Mouse (Mus musculus) left cerebral cortex, adult 9 months (tissue): ENCODE measurements around the gene Myl12a.
"Not testable (repeated sequence)": the region's sequence is repeated elsewhere in the genome, so short reads cannot be mapped to it uniquely, and the experiment has no call there.

ENCODE experiments used
- DNase-seq, 2 experiments: peaks; one replicate each; pipeline ENCODE4 v3.0.0; 2022; ENCODE audit warnings: low spot score in 2 of 2

Myl12a gene

DNA sequence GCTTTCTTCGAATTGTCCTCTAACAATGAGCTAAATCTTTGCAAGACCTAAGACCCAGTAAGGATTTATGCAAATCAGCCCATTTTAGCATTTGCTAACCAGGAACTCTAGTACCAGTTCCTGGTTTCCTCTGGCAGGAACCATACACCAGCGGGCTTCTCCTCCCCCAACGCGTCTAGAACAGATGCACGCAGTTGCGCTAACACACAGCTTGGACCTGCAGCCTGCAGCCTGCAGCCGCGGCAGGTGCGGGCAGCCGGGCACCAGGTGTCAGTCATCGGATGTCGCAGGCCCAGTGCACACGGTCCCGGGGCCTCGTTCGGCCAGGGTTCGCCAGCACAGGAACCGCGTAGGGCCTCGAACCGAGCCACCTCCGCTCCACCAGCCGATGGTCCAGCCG lies 12.7 kb downstream of the Myl12a start:
- peak in 1 of 2 experiments; percentile 33 for DNase-seq

GRCm38 (mm10) chr17:70989430-70989829 lies 13.2 kb downstream of the Myl12a start:
- no peak for DNase-seq

DNA sequence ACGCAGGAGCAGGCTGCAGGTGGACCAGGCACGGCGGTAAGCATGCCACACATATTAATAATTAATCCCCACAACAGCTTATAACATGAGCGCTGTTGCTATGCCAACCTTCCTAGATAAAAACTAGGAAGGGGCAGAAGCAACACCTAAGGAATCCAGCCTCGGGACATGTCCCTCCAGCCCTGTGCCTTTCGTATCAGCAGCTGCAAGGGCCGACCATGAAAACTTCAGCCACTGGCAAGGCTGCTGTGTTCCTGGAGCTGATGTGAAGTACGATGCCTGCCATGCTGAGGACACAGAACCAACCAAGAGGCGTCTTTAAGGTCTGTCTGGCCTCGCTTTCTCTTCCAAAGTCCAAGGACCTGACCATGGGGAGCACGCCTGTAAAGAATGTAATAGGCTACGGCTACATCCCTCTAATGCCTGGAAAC lies 14.3 kb downstream of the Myl12a start:
- DNase-seq: no peak

DNA sequence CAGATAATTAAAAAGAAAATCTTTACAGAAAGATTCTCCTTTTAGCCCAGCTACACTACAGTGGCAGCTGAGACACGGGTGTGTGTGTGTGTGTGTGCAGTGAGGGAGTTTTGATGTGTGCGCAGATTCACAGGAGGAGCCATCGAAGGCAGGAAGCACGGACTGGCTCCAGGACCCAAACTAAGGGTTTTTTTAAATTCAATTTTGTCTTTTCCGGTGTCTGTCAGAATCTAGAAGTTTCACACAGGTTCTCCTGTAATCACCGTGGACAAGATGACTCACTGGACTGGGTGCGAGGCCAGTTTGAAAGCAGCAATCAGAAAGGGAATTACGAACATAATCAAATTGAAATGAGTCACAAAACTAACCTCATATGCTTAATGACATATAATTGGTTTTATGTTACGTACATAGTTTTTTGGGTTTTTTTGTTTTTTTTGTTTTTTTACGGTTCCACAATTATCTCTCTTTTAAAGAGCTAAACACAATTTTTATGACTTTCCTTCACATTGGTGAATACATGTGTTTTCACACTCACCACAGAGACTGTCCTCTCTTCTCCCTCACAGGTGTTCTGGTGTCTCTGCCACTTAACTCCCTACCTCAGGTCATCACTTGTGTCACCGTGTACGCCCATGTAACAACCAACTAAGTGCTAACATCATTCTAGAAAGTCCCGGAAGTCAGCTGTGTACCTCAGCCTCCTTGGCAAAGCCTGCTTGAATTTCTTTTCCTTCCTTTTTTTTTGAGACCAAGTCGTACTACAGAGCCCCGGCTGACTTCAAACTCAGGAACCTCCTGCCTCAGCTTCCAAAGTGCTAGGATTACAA lies 15.6 kb downstream of the Myl12a start:
- no peak for DNase-seq

DNA sequence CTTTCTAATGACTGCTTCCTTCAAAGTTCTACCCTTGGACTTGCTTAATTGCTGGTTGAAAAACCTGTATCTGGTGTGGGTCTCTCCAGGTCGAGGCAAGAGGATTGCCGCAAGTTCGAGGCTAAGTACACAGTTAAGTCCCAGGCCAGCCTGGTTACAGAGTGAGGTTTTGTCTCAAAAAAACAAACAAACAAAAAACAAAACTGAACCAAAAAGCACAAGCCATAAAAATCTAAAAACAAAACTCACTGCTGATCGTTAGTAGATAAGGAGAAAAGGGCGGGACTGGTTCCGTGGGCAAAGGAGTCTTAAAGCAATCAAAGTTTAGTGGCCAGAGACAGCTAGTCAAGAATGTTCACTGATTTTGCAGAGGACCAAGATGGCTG lies 16.3 kb downstream of the Myl12a start:
- DNase-seq: no peak

DNA sequence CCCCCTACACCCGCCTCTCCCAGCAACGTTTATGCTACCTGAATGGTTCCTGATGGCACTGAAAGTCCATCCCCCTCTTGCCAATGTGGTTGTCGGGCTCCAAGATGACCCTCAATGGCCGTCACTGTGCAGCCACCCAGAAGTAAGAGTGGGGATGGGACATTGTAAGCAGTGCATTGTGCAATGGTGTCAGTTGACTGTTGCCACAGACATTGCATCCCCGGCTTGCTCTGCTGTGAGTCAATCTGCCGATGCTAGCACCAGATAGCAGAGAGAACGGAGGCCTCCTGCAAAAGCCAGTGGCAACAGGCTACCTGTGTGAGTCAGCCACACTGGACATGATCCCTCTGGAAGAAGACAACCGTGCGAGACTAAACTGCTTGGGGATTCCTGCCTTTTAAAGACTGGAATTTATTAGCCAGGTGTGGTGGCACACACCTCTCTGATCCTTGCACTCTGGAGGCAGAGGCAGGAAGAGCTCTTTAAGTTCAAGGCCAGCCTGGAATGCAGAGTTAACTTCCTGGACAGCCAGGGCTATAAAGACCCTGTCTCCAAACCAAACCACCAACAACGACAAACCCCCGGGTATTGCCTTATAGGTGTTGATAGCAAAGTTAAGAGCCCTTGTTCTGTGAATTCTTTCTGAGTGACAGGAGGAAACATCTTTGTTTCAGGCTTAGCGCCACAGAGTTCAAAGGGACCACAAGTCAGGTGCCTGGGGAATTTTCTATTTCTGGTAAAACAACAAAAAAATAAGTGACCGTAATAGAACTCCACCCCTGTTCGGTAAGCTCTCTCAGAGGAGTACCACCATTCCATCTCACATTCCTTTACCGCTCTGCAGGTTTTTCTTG lies 16.9 kb downstream of the Myl12a start:
- no peak for DNase-seq

- DNase-seq: no peak
These were observed 23.1 kb downstream of the Myl12a start for GRCm38 (mm10) chr17:70979345-70980223.

DNA sequence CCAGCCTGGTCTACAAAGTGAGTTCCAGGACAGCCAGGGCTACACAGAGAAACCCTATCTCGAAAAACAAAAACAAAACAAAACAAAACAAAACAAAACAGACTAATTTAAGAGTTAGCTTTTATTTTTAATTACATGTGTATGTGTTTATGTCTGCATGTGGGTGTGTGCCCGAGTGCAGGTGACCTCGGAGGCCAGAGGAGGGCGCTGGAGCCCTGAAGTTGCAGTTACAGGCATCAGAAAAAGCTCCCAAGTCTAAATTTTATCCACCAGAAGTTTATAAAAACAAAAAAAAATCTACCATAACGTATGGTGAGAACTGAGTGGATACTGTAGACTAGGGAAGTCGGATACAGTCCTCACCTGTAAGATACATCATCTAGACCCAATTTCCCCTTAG lies 24.9 kb downstream of the Myl12a start:
- DNase-seq: no peak

- DNase-seq: not testable (repeated sequence)
These were observed 28.6 kb downstream of the Myl12a start for GRCm38 (mm10) chr17:70974065-70974464.

DNA sequence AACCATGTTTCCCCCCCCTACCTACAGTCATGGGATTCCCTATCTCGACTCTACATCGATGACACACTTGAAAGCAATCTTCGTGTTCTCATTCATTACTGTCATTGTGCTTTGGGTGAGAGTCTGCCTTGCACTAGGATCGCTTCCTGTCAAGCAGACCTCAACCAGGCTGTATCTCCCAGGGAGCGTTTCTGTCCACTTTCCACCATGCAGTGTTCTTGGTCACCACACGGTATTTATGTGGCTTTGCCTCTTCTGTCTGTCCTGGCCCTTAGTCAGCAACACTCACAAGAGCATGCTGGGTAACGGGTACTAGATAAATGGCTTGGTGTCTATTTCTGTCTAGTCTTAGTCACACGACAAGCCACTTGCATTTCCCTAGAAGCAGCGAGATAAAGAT lies 29.3 kb downstream of the Myl12a start:
- DNase-seq: no peak

DNA sequence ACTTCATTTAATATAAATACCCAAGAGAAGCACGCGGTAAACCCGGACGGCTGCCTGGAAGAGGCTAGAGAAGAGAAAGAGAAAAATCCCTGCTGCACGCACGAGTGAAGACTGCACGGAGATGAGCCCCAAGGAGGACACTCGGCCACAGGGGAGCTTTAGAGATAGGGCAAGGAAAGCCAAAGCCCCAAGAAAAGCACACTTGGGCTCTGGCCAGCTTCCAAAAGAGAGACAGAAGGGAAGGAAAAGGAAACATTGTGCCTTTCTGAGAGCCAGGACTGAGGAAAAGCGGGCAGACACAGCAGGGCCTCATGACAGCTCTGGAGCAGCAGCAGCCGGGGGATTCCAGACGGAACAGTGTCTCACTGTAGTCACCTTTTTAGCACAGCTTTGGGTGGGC lies 31.5 kb downstream of the Myl12a start:
- no peak for DNase-seq

- no peak for DNase-seq
These were observed 34.0 kb downstream of the Myl12a start for GRCm38 (mm10) chr17:70968606-70969191.

DNA sequence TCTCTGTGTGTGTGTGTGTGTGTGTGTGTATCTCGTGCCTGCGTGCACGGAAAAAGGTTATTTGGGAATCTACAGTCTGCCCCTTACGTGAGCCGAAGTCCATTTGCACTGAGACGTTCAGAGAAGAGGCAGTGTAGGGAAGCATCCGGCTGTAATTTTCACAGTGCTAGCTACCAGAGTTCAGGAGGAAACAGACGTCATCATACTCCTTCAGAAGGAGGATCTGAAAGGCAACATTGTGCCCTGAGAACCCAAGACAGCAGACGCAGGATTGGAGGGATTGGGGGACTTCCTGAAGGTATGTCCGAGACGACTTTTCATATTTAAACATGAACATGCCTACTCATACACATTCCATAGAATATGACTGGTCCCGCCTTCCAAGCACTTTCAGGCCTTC lies 35.0 kb downstream of the Myl12a start:
- no peak for DNase-seq

DNA sequence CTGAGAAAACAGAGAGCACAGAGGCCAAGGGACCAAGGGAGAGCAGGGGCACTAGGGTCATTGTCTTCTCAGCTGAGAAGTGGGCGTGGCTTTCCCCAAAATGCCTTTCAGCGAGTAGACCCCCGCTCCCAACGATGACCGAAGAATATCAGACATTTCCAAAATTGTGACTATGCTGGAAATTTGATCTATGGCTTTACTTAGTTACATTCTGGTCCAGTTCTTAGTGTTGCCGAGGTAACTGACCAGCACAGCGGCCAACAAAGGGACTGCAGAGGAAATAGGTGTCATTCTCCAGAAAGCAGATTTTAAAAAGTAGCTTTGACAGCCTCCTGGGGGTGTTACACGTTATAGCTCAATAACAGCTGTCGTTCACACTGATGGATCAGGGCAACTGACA lies 35.5 kb downstream of the Myl12a start:
- no peak for DNase-seq

DNA sequence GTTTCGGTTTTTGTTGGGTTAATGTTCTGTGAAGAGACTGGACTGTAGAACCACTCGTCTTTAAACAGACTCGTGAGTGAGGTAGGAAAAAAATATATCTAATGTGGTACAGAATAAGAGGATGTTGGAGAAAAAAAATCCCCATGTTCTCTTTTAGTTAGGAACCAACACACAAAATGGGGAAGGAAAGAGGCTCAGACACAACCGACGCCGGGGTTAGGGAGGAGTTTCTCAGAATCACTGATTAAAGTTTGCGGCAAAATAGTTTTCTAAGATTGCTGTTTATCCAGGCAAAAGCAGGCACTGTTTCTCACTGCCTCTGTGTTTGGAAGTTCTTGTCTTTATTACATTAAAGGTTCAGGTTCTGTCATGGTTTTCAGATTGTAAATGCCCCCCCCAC lies 36.6 kb downstream of the Myl12a start:
- no peak for DNase-seq

- no peak for DNase-seq
These were observed 37.4 kb downstream of the Myl12a start for GRCm38 (mm10) chr17:70965281-70965680.

DNA sequence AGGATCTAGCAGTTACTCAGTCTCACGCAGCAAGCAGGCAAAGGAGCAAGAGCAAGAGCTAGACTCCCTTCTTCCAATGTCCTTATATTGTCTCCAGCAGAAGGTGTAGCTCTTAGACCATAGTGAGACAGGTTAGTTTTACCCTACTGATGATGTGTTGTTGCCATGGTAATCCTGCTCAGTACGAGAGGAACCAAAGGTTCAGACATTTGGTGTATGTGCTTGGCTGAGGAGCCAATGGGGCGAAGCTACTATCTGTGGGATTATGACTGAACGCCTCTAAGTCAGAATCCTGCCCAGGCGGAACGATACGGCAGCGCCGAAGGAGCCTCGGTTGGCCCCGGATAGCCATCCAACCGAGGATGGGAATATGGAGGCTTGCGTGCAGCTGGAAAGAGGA lies 39.1 kb downstream of the Myl12a start:
- peak; percentile 86 to 99 for DNase-seq

- no peak for DNase-seq
These were observed 51.4 kb downstream of the Myl12a start for GRCm38 (mm10) chr17:70951266-70951665.

- no peak for DNase-seq
These were observed 53.5 kb downstream of the Myl12a start for GRCm38 (mm10) chr17:70949171-70949570.

- DNase-seq: no peak
These were observed 54.0 kb downstream of the Myl12a start for GRCm38 (mm10) chr17:70948721-70949120.

DNA sequence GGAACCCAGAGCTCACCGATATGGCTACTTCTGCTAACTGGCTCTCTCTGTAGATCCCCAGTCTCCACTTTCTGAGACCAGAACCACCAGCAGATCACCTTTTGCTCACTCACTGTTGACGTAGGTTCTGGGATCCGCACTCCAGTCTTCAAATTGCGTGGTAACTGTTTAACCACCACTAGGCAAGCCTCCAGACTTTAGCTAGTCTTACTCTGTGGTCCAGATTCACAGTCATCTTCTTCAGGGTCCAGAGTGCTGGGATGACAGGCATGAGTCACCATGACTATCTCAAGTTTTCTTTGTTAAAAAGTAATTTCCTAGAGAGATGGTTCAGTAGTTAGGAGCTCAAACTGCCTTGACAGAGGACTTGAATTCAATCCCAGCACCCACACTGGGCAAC lies 58.9 kb downstream of the Myl12a start:
- no peak for DNase-seq
